Mouse (Mus musculus) 416B (cell line): ENCODE data around the gene Aldh2.

Experiments used
- DNase-seq: peaks from one replicate; pipeline ENCODE4 v3.0.0; 2011; ENCODE audit warnings: low read depth

Aldh2 gene

DNA sequence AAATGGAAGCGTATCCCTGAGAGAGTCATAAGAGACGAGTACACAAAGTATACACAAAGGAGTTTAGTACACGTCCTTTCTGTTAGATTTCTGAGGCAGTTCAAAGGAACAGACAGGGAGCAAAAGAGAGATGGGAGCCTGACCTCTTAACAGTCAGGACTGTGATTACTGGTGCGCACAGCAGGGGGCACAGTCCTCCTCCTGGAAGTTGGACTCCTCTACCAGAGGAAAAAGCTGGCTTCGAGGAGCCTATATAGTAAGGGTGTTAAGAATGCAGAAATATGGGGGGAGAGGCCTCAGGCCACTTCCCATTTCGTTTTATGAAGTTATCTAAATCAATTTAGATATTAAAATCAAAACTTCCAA is 47.1 kb downstream of the Aldh2 start:
- peak; percentile 86 for DNase-seq

DNA sequence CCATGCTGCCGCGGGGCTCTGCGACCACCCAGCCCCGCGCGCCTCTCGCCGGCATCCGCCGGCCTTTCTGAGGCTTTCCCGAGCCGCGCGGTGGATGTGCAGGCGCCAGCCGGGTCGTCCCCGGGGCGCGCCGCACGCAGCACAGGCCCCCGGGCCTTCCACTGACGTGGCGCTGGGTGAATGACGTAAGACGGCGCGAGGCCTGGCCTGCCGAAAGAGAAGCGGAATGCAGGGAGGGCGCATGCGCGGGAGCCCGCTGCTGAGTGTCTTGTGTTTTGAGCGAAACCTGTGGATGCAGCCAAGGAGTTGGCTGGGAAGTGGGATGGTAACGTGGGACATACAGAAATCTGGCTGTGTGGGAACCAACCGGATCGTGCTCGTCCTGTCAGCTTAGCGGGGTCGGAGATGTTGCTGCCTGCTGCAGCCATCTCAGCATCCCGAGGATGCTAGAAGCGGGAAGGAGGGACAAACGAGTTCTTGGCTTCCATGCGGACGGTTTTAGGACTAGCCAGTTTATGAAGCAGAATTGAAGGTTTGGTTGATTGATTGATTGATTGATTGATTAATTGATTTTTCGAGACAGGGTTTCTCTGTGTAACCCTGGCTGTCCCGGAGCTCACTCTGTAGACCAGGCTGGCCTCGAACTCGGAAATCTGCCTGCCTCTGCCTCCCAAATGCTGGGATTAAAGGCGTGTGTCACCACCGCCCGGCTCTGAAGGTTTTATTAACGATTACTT is 47.7 kb downstream of the Aldh2 start, which contains the start of gene Mapkapk5:
TSS of gene Mapkapk5 (minus strand) at position 113 of the 737 bp plus-strand sequence.
- DNase-seq = peak; percentile 95

DNA sequence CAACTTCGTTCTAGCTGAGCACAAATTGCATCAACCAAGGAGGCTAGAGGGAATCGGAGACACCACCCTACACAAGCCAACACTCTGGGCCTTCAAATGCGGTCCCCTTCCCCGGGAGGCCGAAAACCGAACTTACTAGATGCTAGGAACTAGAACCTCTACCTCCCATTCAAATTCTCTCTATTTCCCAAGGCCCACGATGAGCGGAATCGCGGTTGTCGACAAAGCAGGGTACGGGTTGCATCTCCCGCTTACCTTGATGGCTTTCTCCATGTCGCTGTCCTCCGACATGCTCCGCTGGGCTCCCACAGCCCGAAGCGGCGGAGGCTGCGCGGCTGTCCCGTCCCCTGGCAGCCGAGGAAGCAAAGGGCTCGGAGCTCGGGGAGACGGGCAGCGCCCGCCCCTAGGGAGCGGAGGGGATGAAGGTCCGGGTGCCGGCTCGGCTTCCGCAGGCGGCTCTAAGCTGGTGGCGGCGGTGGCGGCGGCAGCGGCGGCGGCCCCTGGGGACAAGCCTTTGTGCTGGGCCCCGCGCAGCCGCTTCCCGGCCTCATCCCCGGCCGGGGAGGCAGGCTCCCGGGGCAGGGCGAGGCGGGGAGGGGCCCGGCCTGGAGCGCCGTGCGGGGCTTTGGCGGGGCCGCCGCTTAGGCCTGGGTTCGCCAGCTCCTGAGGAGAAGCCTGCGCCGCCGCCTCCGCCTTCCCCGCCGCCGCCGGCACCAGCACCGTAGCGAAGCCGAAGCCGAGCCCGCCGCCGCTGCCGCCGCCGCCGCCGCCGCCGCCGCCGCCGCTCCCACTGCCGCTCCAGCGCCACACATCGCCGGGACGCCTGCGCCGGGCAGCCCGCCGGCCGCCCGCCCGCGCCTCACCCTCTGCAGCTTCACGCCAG is 48.5 kb downstream of the Aldh2 start, which contains the start of the genes Adam1a and Gm42878:
TSS of gene Adam1a (minus strand) at position 573 of the 883 bp plus-strand sequence.
TSS of gene Gm42878 (minus strand) at position 573 of the 883 bp plus-strand sequence.
- peak; percentile 17 for DNase-seq

DNA sequence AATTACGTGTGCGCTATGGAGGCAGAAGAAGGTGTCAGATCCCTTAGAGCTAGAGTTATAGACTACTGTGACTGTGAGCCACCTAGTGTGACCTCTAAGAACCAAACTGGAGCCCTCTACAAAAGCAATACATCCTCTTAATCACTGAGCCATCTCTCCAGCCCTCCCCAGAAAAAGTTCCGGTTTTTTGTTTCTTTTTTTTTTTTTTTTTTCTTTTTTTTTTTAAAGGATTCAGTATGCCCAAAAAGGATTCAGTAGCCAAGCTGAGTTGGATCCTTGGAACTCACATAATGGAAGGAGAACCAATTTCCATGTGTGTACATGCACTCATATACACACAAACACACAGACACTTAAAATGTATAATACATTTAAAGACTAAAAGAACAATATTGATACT is 50.3 kb downstream of the Aldh2 start:
- no peak for DNase-seq

DNA sequence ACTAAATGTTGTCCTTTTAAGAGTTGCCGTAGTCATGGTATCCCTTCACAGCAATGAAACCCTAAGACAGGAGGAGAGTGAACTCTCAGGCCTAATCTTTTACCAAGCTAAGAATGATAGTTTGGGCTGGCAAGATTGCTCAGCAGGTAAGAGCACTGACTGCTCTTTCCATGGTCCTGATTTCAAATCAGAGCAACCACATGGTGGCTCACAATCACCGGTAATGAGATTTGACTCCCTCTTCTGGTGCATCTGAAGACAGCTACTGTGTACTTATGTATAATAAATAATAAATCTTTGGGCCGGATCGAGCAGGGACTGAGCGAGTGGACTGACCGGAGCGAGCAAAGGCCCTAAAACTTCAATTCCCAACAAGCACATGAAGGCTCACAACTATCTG is 52.4 kb downstream of the Aldh2 start:
- peak; percentile 61 for DNase-seq

DNA sequence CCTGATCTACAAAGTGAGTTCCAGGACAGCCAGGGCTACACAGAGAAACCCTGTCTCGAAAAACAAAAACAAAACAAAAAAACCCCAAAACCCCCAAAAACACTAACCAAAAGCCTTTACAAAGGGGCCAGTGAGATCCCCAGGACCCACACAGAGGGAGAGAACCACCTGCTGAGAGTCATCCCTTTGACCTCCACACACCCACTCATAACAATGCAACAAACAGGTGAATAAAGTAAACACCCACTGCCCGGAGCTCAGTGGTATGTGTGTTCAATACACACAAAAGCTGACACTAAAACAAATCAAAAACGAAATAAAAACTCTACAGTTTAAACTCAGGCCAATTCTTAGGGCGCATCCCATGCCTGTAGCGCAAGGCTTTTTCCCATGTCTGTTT is 53.6 kb downstream of the Aldh2 start:
- DNase-seq = no peak

DNA sequence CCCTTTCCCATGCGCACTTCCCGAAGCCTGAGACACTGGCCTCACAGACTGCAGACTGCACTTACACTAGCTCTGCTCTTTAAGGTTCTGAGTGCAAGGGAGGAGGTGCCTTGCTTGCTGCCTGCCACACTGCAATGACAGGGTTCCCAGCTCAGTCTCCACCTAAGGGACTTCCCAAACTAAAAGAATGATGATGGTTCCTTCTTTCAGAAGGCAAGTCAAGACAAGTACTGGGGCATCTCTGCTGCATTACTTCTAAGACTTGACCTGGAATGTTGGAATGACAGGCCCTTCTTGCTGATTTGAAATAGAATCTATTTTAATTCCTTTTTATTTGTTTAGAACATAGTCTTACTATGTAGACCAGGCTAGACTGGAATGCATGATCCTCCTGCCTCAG is 56.0 kb downstream of the Aldh2 start:
- no peak for DNase-seq

DNA sequence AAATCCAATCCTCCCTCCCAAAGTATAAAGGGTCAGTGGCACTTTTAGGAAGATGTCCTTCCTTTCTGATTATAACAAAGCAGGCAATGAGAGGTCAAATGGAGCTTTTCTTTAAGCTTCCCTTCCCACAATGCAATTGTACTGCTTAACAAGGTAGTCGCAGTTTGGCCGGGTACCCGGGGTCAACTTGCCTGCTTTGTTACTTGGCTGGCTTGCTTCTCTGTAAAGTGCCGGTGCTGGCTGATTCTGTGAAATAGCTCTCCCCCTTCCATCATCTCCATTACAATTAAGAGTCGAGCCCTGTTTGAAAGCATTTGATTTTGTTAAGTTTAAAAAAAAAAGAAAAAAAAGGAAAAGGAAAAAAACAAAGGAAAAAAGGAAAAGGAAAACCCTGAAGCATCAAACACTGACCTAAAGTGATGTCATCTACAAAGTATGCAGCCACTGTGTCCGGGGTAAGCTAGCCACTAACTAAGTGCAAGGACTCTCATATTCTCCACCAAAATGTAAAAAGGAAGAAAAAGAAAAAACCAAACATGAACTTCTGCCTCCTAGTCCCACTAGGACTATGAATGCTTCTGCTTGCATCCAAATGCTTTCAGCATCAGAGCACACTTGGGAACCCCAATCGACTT is 56.6 kb downstream of the Aldh2 start:
- DNase-seq = no peak

DNA sequence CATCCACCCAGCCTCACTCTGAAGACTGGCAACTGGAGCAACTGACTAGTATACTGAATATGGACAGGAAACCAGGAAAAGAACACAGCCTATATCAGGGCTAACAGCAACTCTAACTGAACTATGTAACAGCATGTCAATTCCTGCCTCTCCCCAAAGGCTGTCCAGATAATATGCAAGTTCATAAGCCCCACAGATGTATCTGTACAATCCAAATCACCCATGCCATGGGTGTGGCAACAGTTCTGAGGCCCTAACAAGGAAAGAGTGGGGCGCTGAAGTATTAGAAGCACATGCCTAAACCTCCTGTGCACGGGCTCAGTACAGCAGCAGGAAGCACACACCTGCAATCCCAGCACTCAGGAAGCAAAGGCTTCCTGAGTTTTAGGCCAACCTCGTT is 58.5 kb downstream of the Aldh2 start:
- no peak for DNase-seq

DNA sequence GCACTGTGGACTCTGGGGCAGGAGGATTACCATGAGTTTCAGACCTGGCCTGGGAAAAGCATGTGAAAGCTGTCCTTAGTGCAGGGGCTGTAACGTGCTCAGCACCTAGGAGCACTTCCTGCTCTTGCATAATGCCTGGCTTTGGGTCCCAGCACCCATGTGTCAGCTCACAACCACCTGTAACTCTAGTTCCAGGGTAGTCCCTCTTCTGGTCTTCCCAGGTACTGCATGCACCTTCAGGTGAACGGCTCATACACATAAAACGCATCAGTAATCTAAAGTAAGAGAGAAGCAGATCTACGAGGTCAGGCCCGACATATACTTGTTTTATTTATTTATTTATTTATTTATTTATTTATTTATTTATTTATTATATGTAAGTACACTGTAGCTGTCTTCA is 59.1 kb downstream of the Aldh2 start:
- peak; percentile 43 for DNase-seq

DNA sequence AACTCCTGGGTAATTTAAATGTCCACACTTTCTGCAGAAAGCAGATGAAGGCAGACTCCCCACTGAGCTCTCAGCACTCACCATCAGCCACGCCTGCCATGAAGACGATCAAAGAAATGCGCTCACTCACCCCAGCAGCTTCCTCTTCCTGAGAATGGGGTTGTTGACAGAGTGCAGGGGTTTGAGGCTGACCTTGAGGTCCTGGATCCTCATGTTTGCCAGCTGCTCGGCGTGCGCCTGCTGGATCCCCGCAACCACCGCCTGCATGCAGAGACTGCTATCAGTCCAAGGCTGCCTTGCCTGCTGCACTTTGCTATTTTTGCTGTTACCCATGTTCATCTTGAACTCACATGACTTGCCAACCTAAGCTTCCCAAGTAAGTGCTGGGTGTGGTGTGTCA is 66.7 kb downstream of the Aldh2 start:
- DNase-seq = peak; percentile 39

DNA sequence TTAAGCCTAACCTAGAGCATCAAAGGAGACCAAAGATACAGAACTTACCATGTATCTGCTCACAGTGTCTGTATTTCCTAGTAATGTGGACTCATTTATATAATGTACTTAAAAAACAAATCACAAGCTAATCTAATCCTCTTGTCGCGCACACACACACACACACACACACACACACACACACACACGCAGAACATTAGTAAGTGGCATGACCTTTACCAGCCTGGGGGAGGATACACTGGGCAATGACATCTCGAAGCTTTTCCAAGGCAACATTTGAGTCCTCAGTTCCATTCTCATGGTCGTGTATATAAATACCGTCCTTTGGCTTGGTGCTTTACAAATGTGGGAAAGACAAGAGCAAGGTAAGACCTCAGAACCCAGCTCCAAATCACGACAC is 67.1 kb downstream of the Aldh2 start:
- DNase-seq = no peak

DNA sequence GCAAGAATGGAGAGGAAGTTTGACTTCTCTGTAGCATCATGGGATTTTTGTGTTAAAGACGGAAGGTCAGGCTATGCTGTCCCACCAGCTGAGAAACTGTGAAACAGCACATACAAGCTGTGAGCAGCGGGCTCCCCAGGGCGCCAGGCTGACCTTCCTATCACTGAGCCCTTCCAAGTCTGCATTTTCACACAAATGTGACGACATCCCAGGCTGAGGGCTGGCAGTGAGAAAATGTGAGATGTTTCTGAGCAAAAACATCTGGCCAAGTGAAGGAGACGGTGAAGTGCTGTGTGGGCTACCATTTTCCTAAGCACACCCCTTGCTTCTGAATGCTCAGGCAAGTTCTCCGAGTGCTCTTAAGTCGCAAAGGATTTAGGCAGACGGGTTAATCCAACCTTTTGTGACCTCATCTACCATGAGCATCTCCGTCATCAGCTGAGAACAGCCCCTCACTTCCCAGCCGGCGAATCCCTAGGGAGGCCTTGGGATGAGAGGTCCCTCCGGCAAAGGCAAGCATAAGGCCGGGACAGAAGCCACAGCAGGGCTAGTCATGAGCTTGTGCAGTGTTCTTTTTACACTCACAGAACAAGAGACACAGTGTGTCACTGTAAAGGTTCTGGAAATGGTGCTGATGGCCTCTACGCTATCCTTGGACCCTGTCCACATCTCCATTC is 67.7 kb downstream of the Aldh2 start:
- no peak for DNase-seq

DNA sequence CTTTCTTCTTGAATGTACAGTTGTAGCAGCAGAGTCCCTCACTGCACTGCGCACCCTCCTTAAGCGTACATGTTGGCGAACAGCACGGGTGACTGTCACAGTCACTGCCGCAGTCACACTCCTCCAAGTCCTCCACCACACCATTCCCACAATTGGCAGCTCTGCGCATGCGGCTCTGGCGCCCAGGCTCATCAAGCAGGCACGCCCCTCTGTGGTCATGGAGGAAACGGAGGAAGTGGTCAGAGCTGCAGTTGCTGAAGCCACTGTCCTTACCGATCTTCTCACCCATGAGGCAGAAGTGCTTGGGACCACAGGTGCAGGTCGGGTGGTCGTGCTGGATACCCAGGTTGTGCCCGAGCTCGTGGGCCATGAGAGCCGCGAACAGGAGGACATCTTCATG is 73.9 kb downstream of the Aldh2 start:
- peak; percentile 77 for DNase-seq

DNA sequence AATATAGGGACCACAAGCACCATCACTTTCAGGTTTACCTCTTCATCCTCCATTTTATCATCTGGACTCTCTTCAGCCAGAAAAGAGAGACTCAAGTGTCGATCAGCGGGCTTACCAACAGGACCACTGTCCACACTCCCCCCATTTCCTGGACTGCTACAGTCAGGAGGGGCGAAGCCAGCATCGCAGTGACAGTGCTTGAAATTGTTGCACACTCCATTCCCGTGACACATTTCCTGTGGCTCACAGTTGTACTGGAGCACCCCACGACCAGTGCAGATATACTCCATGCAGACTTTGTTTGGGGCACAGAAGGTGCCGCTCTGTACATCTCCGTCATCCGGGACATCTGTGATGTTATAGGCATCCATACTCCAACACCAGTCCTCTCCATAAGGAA is 74.6 kb downstream of the Aldh2 start:
- peak; percentile 54 for DNase-seq
